Mouse (Mus musculus): ENCODE data around the gene Pfdn6. TPM values are rescaled to one million over a fixed set of nuclear protein-coding genes. Genes with fewer than 3 reads are reported as not detected.
"Not testable (repeated sequence)": the region's sequence is repeated elsewhere in the genome, so short reads cannot be mapped to it uniquely, and the experiment has no call there.

The Pfdn6 gene
- 184 and 191 TPM in 2 replicates for polyA plus RNA-seq (2016; fragmentation: Nextera tagmentation; extraction: Ambion mirVana)

DNA sequence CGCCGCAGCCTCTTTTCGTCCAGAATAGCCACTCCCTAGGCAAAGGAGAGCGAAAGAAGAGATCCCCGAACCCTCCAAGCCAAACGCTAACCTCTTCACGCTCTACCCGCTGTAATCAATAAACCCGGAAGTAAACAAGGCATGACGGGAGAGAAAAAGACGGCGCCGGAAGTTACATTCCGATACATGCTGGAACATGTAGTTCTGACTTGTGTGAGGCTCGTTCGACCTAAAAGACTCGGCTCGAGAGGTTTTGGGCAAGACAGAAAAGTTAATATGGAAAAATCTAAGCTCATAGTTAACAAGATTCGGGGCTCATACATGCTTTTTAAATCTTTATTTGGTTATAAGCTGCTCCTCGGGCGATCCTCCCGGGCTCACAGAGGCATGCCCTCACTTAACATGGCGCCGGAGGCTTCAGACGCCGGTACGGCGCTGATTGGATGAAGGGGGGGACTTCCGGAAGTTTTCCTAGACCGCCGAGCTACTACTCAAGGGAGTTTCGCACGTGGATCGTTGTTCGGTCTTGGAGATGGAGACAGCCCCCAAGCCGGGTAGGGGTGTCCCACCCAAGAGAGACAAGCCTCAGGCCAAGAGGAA lies at the start of gene Pfdn6, which contains the start of gene Wdr46:
TSS of gene Pfdn6 (minus strand) at position 138 of the 600 bp plus-strand sequence.
TSS of gene Wdr46 (plus strand) at position 455 of the 600 bp plus-strand sequence.
- Histone ChIP-seq H3K4me2 (replicated peaks) (peak within 1 kb of the TSS; percentile 99), H3K9ac (peak within 1 kb of the TSS; percentile 83), H3K4me3 (peak within 1 kb of the TSS; percentile 89), H3K9me3 (no peaks in the 10 kb centered on the region), H3K4me1 (peaks cover 28% of the 10 kb centered on the region), H3K36me3 (peaks cover 49% of the 10 kb centered on the region), H3K27ac (no peak within 1 kb of the TSS), H3K27me3 (replicated peaks) (no peaks in the 10 kb centered on the region)
- WGBS: under 1% methylated on average over 36 of the region's 36 CpGs
- ATAC-seq (ENCODE audit: low FRiP score, low read depth): peak; percentile 85

DNA sequence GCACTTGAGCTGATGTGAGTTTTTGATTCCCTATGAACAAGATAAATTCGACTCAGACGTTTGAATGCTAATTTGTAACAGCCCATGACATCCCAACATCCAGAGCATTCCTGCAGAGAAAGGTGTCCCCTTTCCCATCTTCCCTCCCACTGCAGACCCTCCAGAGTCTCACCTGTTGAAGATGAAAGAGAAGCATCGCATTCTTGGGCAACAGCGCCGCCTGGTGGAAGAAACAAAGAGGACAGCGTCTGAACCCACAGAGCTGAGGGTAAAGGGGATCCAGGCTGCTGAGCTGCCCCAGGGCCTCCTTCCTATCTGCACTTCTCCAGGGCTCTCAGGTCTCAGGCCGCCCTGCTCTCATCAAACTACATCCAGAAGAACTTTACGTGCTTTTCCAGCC lies 42.0 kb upstream of the Pfdn6 start:
- not testable (repeated sequence) for H3K9ac ChIP-seq; H3K27ac ChIP-seq; H3K4me3 ChIP-seq; ATAC-seq (ENCODE audit: low FRiP score, low read depth); H3K36me3 ChIP-seq; H3K4me1 ChIP-seq; H3K9me3 ChIP-seq
- Histone ChIP-seq H3K27me3 (replicated peaks) (peaks cover 33% of the 10 kb centered on the region), H3K4me2 (replicated peaks) (peak overlapping the region; percentile 63)
- WGBS: 12% methylated on average over 8 of the region's 8 CpGs

DNA sequence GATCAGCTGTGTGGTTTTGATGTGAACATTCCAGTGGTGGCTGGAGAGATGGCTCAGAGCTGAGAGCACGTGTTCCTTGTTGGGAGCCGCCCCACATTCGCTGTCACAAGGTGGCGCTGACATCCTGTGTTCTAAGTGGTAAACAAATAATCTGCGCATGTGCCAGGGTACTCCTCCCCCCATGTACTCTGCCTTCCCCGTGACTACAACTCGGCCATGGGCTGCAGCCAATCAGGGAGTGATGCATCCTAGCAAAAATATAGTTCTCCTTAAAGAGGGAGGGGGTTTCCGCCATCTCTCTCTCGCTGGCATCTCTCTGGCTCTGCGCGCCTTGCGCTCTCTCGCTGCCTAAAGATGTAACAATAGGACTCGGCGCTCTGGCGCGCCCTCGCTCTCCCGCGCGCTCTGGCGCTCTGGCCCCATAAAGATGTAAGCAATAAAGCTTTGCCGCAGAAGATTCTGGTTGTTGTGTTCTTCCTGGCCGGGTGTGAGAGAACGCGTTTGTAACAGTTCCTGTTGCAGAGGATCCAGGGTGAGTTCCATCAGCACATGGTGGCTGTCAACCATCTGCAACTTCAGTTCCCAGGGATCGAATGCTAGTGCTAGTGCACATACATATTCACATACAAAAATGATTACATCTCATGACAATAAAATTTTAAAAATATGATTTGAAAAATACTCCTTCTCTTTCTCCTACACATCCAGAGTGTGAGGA lies 41.2 kb upstream of the Pfdn6 start:
- WGBS: 1% methylated on average over 27 of the region's 27 CpGs
- H3K27ac ChIP-seq: peak overlapping the region; percentile 76; the same call in 1 of the 2 replicates
- H3K4me2 ChIP-seq (replicated peaks): peak overlapping the region; percentile 63

DNA sequence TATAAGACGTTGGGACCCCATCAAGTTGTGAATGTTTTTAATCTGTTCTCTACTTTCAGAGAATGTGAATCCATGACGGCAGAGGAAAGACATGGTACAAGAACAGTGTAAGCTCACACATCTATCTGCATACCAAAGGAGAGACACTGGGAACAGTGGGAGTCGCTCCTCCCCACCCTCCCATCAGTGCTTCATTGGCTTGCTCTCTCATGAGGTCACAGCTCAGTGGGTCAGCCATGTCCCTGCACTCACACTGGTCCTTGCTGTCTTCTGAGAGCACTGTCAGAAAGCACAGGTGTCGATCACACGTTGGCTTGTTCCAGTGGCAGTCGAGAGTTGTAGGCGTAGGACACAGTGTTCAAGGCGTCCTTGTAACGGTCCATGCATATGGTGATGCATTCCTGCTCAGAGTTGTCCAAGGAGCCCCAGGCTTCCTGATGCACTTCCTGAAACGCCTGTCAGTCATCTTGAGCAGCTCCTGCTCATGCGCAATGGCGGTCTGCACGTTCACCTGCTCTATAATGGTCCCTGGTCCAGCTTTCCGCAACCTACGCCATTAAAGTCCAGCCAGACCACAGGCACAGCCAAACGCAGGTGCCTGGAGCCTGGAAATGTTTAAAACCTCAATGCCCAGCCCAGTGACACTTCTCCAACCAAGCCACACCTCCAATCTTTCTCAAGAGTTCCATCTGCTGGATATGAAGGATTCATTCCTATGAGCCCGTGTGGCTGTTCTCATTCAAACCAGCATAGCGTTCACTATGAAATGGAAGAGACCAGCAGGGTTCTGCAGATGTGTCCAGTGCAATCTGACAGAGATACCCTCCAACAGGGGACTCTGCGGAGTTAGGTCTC lies 40.3 kb upstream of the Pfdn6 start:
- peaks cover 7% of the 10 kb centered on the region for H3K4me1 ChIP-seq
- H3K4me2 ChIP-seq (replicated peaks): peak overlapping the region; percentile 63
- no peak overlapping the region for H3K4me3 ChIP-seq
- no peaks in the 10 kb centered on the region for H3K36me3 ChIP-seq
- ATAC-seq (ENCODE audit: low FRiP score, low read depth): peak; percentile 2; the same call in 1 of the 2 replicates
- H3K9me3 ChIP-seq: no peaks in the 10 kb centered on the region
- H3K27me3 ChIP-seq (replicated peaks): peaks cover 37% of the 10 kb centered on the region
- no peak overlapping the region for H3K27ac ChIP-seq
- WGBS: 78% methylated on average over 19 of the region's 19 CpGs
- no peak overlapping the region for H3K9ac ChIP-seq

More for the DNA sequence above, 41.2 kb upstream of the Pfdn6 start:
- peaks cover 35% of the 10 kb centered on the region for H3K27me3 ChIP-seq (replicated peaks)
- not testable (repeated sequence) for H3K36me3 ChIP-seq, H3K9me3 ChIP-seq, H3K4me1 ChIP-seq
- peak; percentile 94 for ATAC-seq (ENCODE audit: low FRiP score, low read depth)
- peak overlapping the region; percentile 55; the same call in 1 of the 2 replicates for H3K9ac ChIP-seq
- peak overlapping the region; percentile 42 for H3K4me3 ChIP-seq

DNA sequence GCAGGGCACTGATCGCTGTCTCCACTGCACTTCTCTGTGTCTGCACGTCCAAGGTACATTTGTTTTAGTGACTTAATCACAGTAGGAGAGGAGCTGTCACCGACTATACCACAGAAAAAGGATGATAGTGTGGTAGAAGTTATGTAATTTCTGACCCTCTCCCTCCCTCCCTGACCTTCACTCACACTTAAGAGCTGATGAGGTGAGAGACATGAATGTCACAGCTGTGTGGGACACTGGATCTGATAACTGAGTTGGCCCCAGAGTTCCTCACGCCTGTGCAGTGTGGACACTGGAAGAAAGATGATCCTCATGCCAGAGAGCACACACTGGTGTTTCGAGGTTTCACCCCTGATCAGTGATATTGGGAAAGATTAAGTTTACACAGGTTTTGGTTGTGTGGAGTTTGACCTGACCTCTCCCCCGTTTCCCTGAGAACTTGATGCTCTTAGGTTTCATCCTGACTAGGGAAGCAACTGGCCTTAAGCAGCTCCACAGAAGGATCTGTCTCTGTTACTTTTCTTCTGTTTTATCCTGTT lies 39.4 kb upstream of the Pfdn6 start:
- Histone ChIP-seq H3K36me3 (no peaks in the 10 kb centered on the region), H3K4me2 (replicated peaks) (no peak overlapping the region), H3K27ac (no peak overlapping the region), H3K4me1 (peaks cover 7% of the 10 kb centered on the region), H3K9me3 (no peaks in the 10 kb centered on the region), H3K4me3 (no peak overlapping the region), H3K9ac (no peak overlapping the region), H3K27me3 (replicated peaks) (peaks cover 37% of the 10 kb centered on the region)
- ATAC-seq (ENCODE audit: low FRiP score, low read depth): no peak
- 73% methylated on average over 6 of the region's 6 CpGs for WGBS

DNA sequence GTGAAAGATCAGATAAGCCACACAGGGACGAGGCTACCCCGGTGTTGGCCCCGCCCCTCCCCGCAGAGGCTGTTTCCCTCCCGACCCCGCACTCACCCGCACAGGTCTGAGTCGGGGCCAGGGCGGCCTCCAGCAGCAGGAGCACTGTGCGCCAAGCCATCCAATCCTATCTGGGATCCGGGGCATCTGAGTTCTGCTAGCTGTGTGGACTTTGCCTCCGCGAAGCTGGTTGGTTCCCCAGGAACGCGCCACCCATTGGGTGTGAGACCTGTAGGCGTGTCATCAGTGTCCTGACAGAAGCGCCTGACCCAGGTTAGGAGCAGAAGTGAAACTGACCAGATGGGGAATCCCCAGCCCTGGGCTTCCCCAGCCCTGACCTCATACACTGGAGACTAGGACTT lies 38.5 kb upstream of the Pfdn6 start:
- H3K27me3 ChIP-seq (replicated peaks): peaks cover 37% of the 10 kb centered on the region
- H3K4me2 ChIP-seq (replicated peaks): peak overlapping the region; percentile 60
- H3K27ac ChIP-seq: no peak overlapping the region
- 0 out of 2 replicates have a peak overlapping the region, but pooled peaks have one; percentile 33 for H3K9ac ChIP-seq
- H3K9me3 ChIP-seq: no peaks in the 10 kb centered on the region
- no peaks in the 10 kb centered on the region for H3K36me3 ChIP-seq
- WGBS: under 1% methylated on average over 17 of the region's 17 CpGs
- peaks cover 7% of the 10 kb centered on the region for H3K4me1 ChIP-seq
- ATAC-seq (ENCODE audit: low FRiP score, low read depth): no peak
- peak overlapping the region; percentile 31; the same call in 1 of the 2 replicates for H3K4me3 ChIP-seq

DNA sequence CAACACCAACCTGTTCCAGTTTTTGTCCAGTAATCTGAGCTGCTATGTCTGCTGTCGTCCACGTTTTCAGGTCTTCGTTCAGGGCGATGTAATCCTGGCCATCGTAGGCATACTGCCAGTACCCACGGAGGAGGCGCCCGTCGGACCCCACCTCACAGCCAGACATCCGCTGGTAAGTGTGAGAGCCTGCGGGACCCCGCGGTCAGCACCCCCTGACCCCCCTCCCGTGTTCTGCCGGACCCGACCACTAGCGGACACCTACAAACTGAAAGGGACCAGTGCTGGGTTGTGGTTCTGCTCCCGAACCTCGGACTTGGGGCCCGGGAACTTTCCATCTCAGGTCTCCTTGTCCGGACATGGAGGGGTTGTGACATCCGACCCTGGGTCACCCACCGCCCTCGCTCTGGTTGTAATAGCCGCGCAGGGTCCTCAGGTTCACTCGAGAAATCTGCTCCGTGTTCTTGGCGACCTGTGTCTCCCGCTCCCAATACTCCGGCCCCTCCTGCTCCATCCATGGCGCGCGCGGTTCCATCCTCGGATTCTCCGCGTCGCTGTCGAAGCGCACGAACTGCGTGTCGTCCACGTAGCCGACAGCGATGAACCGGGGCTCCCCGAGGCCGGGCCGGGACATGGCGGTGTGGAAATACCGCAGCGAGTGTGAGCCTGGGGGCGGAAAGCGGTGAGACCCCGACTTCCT lies 37.9 kb upstream of the Pfdn6 start:
- H3K36me3 ChIP-seq: no peaks in the 10 kb centered on the region
- peaks cover 37% of the 10 kb centered on the region for H3K27me3 ChIP-seq (replicated peaks)
- ATAC-seq (ENCODE audit: low FRiP score, low read depth): no peak
- H3K4me3 ChIP-seq: peak overlapping the region; percentile 31; the same call in 1 of the 2 replicates
- 2% methylated on average over 57 of the region's 57 CpGs for WGBS
- no peaks in the 10 kb centered on the region for H3K9me3 ChIP-seq
- H3K27ac ChIP-seq: no peak overlapping the region
- peaks cover 7% of the 10 kb centered on the region for H3K4me1 ChIP-seq
- H3K9ac ChIP-seq: 0 out of 2 replicates have a peak overlapping the region, but pooled peaks have one; percentile 33
- peak overlapping the region; percentile 60 for H3K4me2 ChIP-seq (replicated peaks)

DNA sequence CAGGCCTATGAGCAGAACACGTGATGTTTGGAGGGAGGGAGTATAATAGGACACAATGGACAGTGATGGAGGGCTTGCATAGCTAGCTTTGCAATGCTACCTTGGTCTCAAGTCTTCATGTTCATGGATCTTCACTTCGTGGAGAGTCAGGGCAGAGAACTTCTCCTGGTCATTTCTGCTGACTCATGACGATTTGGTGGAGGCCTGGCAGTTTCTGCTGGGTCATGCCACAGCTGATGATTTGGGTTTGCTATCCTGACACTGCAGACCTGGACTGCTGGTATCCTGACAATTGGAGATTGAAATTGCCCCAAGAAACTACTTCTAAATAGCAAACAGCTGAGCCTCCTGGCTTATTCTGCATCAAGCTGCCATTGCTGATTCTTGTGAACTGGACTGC lies 33.4 kb upstream of the Pfdn6 start:
- Histone ChIP-seq H3K4me1 (peaks cover 4% of the 10 kb centered on the region), H3K9ac (no peak overlapping the region), H3K27me3 (replicated peaks) (peaks cover 23% of the 10 kb centered on the region), H3K9me3 (no peaks in the 10 kb centered on the region), H3K27ac (no peak overlapping the region), H3K4me3 (no peak overlapping the region), H3K4me2 (replicated peaks) (no peak overlapping the region), H3K36me3 (no peaks in the 10 kb centered on the region)
- WGBS: 64% methylated on average over 3 of the region's 3 CpGs
- ATAC-seq (ENCODE audit: low FRiP score, low read depth): no peak

DNA sequence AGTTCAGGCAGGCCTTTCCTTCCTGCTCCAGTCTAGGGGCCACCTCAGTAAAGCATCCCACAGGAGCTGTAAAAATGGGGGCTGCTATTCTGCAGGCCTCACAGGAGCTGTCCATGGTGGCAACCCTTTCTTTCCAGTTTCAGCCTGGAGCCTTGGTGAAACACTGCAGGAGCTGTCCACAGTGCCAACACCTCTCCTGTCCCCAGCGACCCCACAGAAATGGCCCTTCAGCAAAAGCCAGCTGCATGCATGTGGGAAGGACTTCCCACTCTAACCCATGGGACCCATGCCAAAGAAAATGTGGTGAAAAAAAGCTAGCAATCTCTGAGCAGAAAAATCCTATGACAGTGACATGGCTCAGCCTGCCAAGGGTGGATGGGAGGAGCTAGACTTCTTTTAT lies 32.5 kb upstream of the Pfdn6 start:
- WGBS: 8% methylated on average over 1 of the region's 1 CpGs
- no peaks in the 10 kb centered on the region for H3K36me3 ChIP-seq
- no peak overlapping the region for H3K27ac ChIP-seq
- H3K27me3 ChIP-seq (replicated peaks): peaks cover 15% of the 10 kb centered on the region
- H3K9me3 ChIP-seq: no peaks in the 10 kb centered on the region
- ATAC-seq (ENCODE audit: low FRiP score, low read depth): no peak
- no peak overlapping the region for H3K4me3 ChIP-seq
- H3K4me1 ChIP-seq: no peaks in the 10 kb centered on the region; the same call in 1 of the 2 replicates
- no peak overlapping the region for H3K4me2 ChIP-seq (replicated peaks)
- no peak overlapping the region for H3K9ac ChIP-seq

DNA sequence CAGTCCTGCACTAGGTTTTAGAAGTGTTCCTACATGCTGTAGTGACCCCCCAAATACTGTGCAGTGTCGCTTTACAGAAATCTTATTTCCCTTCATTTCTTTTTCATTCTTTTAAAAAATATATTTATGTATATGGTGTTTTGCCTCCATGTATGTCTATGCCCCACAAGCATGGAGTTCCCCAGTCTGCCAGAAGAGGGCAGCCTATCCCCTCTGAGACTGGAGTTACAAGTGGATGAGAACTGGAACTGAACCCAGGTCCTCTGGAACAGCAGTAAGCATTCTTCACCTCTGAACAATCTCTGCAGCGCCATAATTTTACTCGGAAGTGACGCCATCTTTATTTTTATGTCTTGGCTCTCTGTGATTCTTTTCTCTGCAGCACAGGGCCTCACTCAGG lies 29.3 kb upstream of the Pfdn6 start:
- Histone ChIP-seq H3K4me2 (replicated peaks) (no peak overlapping the region), H3K36me3 (peaks cover 22% of the 10 kb centered on the region), H3K4me1 (no peaks in the 10 kb centered on the region), H3K4me3 (no peak overlapping the region), H3K9ac (no peak overlapping the region), H3K27me3 (replicated peaks) (peaks cover 5% of the 10 kb centered on the region; the same call in 1 of the 2 replicates), H3K27ac (no peak overlapping the region), H3K9me3 (no peaks in the 10 kb centered on the region)
- ATAC-seq (ENCODE audit: low FRiP score, low read depth): no peak
- WGBS: 79% methylated on average over 4 of the region's 4 CpGs

DNA sequence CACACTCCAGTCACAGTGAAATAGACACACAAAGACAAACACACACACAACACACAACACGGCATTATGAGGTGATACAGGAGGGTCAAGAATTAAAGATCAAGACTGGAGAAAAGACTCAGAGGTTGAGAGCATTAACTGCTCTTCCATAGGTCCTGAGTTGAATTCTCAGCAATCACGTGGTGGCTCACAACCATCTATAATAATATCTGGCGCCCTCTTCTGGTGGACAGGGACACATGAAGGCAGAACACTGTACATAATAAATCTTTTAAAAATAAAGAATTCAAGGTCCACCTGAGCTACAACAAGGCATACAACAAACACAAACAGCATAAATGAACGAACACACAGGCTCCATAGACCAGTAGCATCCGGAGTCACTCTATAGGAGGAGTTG lies 28.8 kb upstream of the Pfdn6 start:
- WGBS: 29% methylated on average over 5 of the region's 5 CpGs
- Histone ChIP-seq H3K27ac (no peak overlapping the region), H3K9ac (no peak overlapping the region), H3K4me3 (no peak overlapping the region), H3K9me3 (no peaks in the 10 kb centered on the region), H3K4me2 (replicated peaks) (no peak overlapping the region), H3K4me1 (no peaks in the 10 kb centered on the region), H3K27me3 (replicated peaks) (peaks cover 5% of the 10 kb centered on the region; the same call in 1 of the 2 replicates), H3K36me3 (peaks cover 24% of the 10 kb centered on the region)
- peak; percentile 44; the same call in 1 of the 2 replicates for ATAC-seq (ENCODE audit: low FRiP score, low read depth)

Data from neural tube, embryonic 12.5 days (tissue).